Mouse (Mus musculus) midbrain, postnatal 0 days (tissue): ENCODE results near the gene Obp2b. TPM values are rescaled to one million over a fixed set of nuclear protein-coding genes. Genes with fewer than 3 reads are reported as not detected.

Experiments
- ATAC-seq: fragments of 200-750 bp; cut with Nextera tagmentation; 2 replicates; pipeline ENCODE4 v1.8.0; 2017; ENCODE audit warnings: moderate number of reproducible peaks, mild to moderate bottlenecking, moderate TSS enrichment, moderate library complexity; ENCODE audit not compliant: low FRiP score
- DNase-seq: peaks from one replicate; pipeline ENCODE4 v3.0.0-alpha.2; 2015; ENCODE audit warnings: low spot score
- H3K27ac ChIP-seq: fragments of 300-500 bp; sonication (generic); 2 replicates; pipeline ENCODE4 v1.5.1; 2014; ENCODE audit warnings: low read depth, mild to moderate bottlenecking, low read length, mixed read lengths
- H3K27me3 ChIP-seq: fragments of 300-500 bp; sonication (generic); 2 replicates; pipeline ENCODE4 v1.6.1; 2014; ENCODE audit warnings: low read length, control low read depth, mixed read lengths; ENCODE audit not compliant: insufficient read depth
- H3K36me3 ChIP-seq: fragments of 300-500 bp; sonication (generic); 2 replicates; pipeline ENCODE4 v1.6.1; 2014; ENCODE audit warnings: low read length, control low read depth, mixed read lengths; ENCODE audit not compliant: insufficient read depth
- H3K4me1 ChIP-seq: fragments of 300-500 bp; sonication (generic); 2 replicates; pipeline ENCODE4 v1.6.1; 2014; ENCODE audit warnings: mild to moderate bottlenecking, control low read depth, antibody characterized with exemption, low read length, mixed read lengths; ENCODE audit not compliant: insufficient read depth
- H3K4me2 ChIP-seq: fragments of 300-500 bp; sonication (generic); 2 replicates; pipeline ENCODE4 v1.6.1; 2014; ENCODE audit warnings: low read depth, mild to moderate bottlenecking, low read length, mixed read lengths; ENCODE audit not compliant: poor library complexity, severe bottlenecking
- H3K4me3 ChIP-seq: fragments of 300-500 bp; sonication (generic); 2 replicates; pipeline ENCODE4 v1.5.1; 2014; ENCODE audit warnings: low read depth, mild to moderate bottlenecking, low read length, moderate library complexity
- H3K9ac ChIP-seq: fragments of 300-500 bp; sonication (generic); replicated peaks from 2 replicates; pipeline ENCODE4 v1.6.1; 2014; ENCODE audit warnings: mild to moderate bottlenecking, low read length, moderate library complexity, mixed read lengths; ENCODE audit not compliant: poor library complexity, severe bottlenecking
- H3K9me3 ChIP-seq: fragments of 300-500 bp; sonication (generic); 2 replicates; pipeline ENCODE4 v1.6.1; 2016; ENCODE audit warnings: low read length, control low read depth
- CTCF ChIP-seq: IDR thresholded peaks from 2 replicates; pipeline ENCODE4 v1.5.1; 2016; ENCODE audit warnings: antibody characterized with exemption, mild to moderate bottlenecking
- WGBS: fragments of 180-500 bp; shearing (Covaris S2); extraction: QIAGEN DNeasy Blood & Tissue Kit; methylation state at CpG from one replicate; pipeline ENCODE4 v1.1.7; 2014; 5-methylcytosine and 5-hydroxymethylcytosine counted together
- polyA plus RNA-seq: library from polyadenylated mRNA; unstranded; fragments of >200 nt; fragmentation: Nextera tagmentation; extraction: Ambion mirVana; gene quantifications from 2 replicates; pipeline ENCODE4 v1.2.1, GENCODE M21; 2015
- total RNA-seq: library from RNA; depleted of rRNA; stranded (reverse); fragments of >200 nt; gene quantifications from 2 replicates; pipeline ENCODE4 v1.2.3, GENCODE M21; 2014

Gene Obp2b
- total and polyA plus RNA-seq, 2 experiments from 2014 or later = not detected

- no peak for TF ChIP-seq CTCF
- H3K4me1 ChIP-seq = no peaks in the 10 kb centered on the region
- DNase-seq (no peak), ATAC-seq (no peak)
- no peak overlapping the region for H3K9ac ChIP-seq
- no peak overlapping the region for H3K4me2 ChIP-seq
- no peak overlapping the region for H3K27ac ChIP-seq
- no peak overlapping the region for H3K4me3 ChIP-seq
- H3K9me3 ChIP-seq = no peaks in the 10 kb centered on the region
- no peaks in the 10 kb centered on the region for H3K36me3 ChIP-seq
- H3K27me3 ChIP-seq = no peaks in the 10 kb centered on the region
These were observed 19.6 kb upstream of the Obp2b start for GRCm38 (mm10) chr2:25717222-25717621.

- no peak for TF ChIP-seq CTCF
- Histone ChIP-seq H3K27ac (no peak overlapping the region), H3K9me3 (no peaks in the 10 kb centered on the region), H3K9ac (no peak overlapping the region), H3K36me3 (no peaks in the 10 kb centered on the region), H3K27me3 (no peaks in the 10 kb centered on the region), H3K4me3 (no peak overlapping the region), H3K4me1 (no peaks in the 10 kb centered on the region), H3K4me2 (no peak overlapping the region)
- DNase-seq (no peak), ATAC-seq (no peak)
- WGBS = 57% methylated on average over 2 of the region's 2 CpGs
These were observed 3.4 kb upstream of the Obp2b start for GRCm38 (mm10) chr2:25733199-25733930.

- Histone ChIP-seq H3K4me2 (no peak overlapping the region), H3K27ac (no peak overlapping the region), H3K36me3 (no peaks in the 10 kb centered on the region), H3K9ac (no peak overlapping the region), H3K9me3 (no peaks in the 10 kb centered on the region), H3K27me3 (no peaks in the 10 kb centered on the region), H3K4me1 (no peaks in the 10 kb centered on the region), H3K4me3 (no peak overlapping the region)
- TF ChIP-seq CTCF = no peak
- ATAC-seq (no peak), DNase-seq (no peak)
- WGBS = 65% methylated on average over 1 of the region's 1 CpGs
These were observed 4.9 kb downstream of the Obp2b start for GRCm38 (mm10) chr2:25741671-25742070.

- no peak for ATAC-seq
- WGBS = 96% methylated on average over 1 of the region's 1 CpGs
These were observed 17.4 kb downstream of the Obp2b start for GRCm38 (mm10) chr2:25754201-25754600.

GRCm38 (mm10) chr2:25758064-25758625 is 21.3 kb downstream of the Obp2b start:
- Histone ChIP-seq H3K27ac (no peak overlapping the region), H3K4me2 (no peak overlapping the region), H3K36me3 (no peaks in the 10 kb centered on the region), H3K9me3 (no peaks in the 10 kb centered on the region), H3K9ac (no peak overlapping the region), H3K27me3 (no peaks in the 10 kb centered on the region), H3K4me1 (no peaks in the 10 kb centered on the region), H3K4me3 (no peak overlapping the region)
- no peak for TF ChIP-seq CTCF
- no peak for DNase-seq
- WGBS = 38% methylated on average over 4 of the region's 4 CpGs
- no peak for ATAC-seq

More at GRCm38 (mm10) chr2:25754201-25754600, 17.4 kb downstream of the Obp2b start:
- Histone ChIP-seq H3K4me1 (no peaks in the 10 kb centered on the region), H3K36me3 (no peaks in the 10 kb centered on the region), H3K4me2 (no peak overlapping the region), H3K9me3 (no peaks in the 10 kb centered on the region), H3K4me3 (no peak overlapping the region), H3K9ac (no peak overlapping the region), H3K27me3 (no peaks in the 10 kb centered on the region), H3K27ac (no peak overlapping the region)
- DNase-seq = no peak
- no peak for TF ChIP-seq CTCF

- ATAC-seq (no peak), DNase-seq (no peak)
- no peaks in the 10 kb centered on the region; the same call in 1 of the 2 replicates for H3K27me3 ChIP-seq
- WGBS = 50% methylated on average over 2 of the region's 2 CpGs
- H3K36me3 ChIP-seq = no peaks in the 10 kb centered on the region
- no peak within 1 kb of the TSS for H3K9ac ChIP-seq
- no peak within 1 kb of the TSS for H3K4me2 ChIP-seq
- no peak for TF ChIP-seq CTCF
- H3K4me1 ChIP-seq = no peaks in the 10 kb centered on the region
- no peak within 1 kb of the TSS for H3K27ac ChIP-seq
- no peaks in the 10 kb centered on the region for H3K9me3 ChIP-seq
- H3K4me3 ChIP-seq = no peak within 1 kb of the TSS
These were observed 28.5 kb downstream of the Obp2b start, which contains the start of gene Lcn3 for GRCm38 (mm10) chr2:25765269-25765668. Lcn3 (plus strand) TSS chr2:25765569.
